Mouse (Mus musculus) gastrocnemius, adult 2 months (tissue): ENCODE data around the gene Spata33. TPM values are rescaled to one million over a fixed set of nuclear protein-coding genes. Genes with fewer than 3 reads are reported as not detected.

Experiments used
- DNase-seq: peaks from one replicate; pipeline ENCODE4 v3.0.0; 2022
- H3K27ac ChIP-seq: fragments of 200-600 bp; 2 replicates; pipeline ENCODE4 v1.8.1; 2022; ENCODE audit warnings: mild to moderate bottlenecking
- H3K4me3 ChIP-seq: fragments of 200-600 bp; 2 replicates; pipeline ENCODE4 v1.8.1; 2022; ENCODE audit warnings: mild to moderate bottlenecking, moderate library complexity
- CTCF ChIP-seq: fragments of 200-600 bp; IDR thresholded peaks from 2 replicates; pipeline ENCODE4 v1.8.1; 2022; ENCODE audit warnings: antibody characterized with exemption, mild to moderate bottlenecking, moderate library complexity
- intact Hi-C: fragments of 180-260 bp; cut with DNase I; formaldehyde crosslinking; loops from one replicate; pipeline ENCODE4 v1.15.1; 2025
- total RNA-seq, 2 experiments: library from RNA; stranded (reverse); gene quantifications; 2 replicates each; pipeline ENCODE4 v1.2.3; 2021

The Spata33 gene
- total RNA-seq, 2 experiments from 2014 or later, result 1.2 to 1.8 TPM

DNA sequence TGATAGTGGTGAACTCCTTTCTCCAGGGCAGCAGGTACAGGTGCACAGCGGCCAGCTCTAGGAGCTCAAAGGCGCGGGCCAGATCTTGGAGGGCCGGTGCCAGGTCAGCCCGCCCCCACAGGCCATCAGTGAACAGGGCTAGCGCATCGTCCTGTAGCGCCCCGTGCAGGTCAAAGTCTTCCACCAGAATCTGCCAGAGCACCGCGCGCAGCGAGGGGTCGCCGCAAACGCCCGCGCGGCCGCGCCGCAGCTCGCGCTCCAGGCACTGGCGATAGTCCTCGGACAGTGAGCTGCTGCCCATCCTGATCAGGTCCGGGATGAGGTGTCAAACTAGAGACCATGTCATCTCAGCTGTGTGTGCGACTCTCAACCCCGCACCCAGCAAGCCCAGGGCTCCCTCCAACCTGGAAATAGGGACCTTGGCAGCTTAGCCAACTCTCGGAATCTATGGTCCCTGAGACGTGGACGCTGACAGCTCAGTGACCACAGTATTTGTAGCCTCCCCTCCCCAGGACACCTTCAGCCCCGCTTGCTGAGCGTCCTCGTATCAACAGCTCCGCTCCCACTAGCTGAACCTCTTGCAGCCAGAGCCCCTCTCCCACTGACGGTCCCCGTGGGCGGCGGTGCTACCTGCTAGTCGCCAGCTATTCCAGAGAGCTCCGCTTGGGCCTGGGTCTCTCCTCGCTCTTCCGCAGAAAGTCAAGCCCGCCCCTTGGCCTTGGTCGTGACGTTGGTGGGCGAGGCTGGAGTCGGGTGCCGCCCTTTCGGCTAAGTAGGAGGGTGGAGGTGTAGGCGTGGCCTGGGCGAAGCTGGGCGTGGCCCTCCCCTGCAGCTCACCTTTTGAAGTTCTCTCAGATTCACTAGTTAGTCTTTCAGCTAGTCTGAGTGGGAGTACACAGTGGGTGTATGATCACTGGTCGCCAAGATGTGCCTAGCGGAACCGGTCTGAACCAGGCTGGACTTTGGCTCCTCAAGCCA is 23.2 kb downstream of the Spata33 start, which contains the start of gene Spata2l:
Gene Spata2l (minus strand): TSS at position 714 of the 978 bp plus-strand sequence.
- Histone ChIP-seq H3K4me3 (peak within 1 kb of the TSS; percentile 76), H3K27ac (peak within 1 kb of the TSS; percentile 86)
- intact Hi-C loops, result no loop called here
- DNase-seq, result peak; percentile 91
- TF ChIP-seq CTCF, result peak; percentile 52

DNA sequence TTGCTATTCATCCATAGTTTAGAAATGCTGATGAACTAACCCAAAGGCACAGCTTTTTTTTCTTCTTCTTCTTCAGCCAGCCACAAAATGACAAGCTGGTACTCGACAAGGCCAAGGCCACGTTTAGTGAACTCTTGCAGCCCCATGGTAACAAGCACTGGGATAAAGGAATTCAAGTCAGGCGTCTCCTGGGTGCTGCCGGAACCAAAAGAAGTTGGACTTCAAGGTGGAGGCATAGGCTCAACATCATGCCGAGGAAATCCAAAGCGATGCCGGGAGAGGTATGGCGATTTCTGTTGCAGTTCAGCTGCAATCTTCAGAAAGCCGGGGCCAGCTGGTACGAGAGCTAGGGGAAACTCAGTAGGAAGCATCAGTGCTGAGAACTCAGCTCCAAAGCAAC is 26.8 kb downstream of the Spata33 start:
- H3K27ac ChIP-seq, result no peak overlapping the region
- intact Hi-C loops, result no loop called here

DNA sequence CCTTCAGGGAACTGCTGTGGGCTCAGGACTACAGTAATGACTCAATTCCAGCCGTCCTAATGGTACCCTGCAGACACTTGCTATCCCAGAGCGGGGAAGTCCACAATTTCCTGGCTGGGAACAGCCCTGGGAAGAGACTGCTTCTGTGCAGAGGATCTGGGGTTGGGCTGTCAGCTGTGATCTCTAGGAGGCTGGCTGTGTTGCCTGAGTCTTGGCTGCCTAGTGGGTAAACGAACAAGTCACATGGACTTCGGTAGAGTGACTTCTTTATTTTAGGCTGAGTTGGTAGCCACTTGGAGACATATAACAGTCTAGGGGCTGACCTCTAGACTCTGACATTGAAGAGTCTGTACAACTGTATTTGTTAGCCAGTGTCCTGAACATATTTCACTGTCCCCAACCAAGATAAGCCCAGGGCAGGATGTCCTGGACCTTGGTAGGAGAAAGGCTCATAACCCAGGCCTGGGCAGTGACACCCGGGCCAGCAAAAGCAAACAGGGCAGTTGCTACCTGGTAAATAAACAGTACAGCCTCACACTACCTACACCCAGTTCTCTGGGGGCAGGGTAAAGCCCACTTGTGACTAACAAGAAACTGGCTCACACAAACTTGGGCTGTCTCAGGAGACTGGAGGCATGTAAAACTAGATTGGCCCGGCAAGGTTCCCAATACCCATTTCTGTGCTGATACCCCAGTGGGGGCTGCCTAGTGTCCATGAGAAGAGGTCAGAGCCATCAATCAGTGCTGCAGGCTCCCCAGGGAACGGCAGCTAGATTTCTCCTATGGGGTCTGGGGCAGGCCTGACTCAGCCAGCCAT is 29.7 kb downstream of the Spata33 start:
- no peak for TF ChIP-seq CTCF
- no peak for DNase-seq
- intact Hi-C loops, result no loop called here
- Histone ChIP-seq H3K27ac (no peak overlapping the region), H3K4me3 (no peak overlapping the region)

More for the DNA sequence above, 26.8 kb downstream of the Spata33 start:
- no peak overlapping the region for H3K4me3 ChIP-seq
- no peak for TF ChIP-seq CTCF
- no peak for DNase-seq

DNA sequence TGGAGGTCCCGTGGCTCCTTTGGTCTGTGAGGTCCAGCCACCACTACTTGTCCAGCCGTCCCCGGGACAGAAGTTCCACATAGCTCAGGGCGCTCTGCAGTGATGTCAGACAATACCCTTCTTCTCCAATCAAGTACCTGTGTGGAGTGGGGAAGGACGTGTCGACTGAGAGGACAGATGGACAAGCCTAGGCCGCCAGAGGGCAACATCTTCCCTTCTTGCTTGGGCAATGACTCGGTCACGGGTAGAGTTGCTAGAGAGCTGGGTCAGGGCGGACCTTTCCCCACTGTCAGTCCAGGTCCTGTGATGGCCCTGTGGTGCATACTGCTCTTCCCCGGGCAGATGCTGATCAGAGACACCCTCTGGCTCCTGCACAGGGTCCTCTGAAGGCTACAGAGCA is 30.4 kb downstream of the Spata33 start:
- no peak overlapping the region for H3K27ac ChIP-seq
- H3K4me3 ChIP-seq, result no peak overlapping the region
- DNase-seq, result no peak
- TF ChIP-seq CTCF, result no peak
- intact Hi-C loops, result no loop called here

DNA sequence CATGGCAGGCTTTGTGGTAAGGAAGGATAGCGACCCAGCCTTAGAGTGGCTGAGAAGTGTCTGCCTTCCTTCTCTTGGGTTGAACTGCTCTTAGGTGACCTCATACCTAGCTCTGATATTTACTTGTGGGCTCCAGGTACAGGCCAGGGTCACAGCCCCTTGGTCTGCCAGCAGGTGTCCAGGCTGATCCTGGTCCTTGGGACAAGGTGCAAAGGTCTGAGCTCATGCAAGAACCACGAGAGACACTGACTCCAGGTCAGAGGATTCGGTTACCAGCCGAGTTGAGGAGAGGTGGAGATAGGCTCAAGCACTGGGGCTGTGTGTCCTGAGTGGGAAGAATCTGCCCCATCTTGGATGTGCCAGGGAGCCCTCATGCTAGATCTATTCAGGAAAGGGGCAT is 31.8 kb downstream of the Spata33 start:
- DNase-seq, result no peak
- intact Hi-C loops, result no loop called here
- TF ChIP-seq CTCF, result no peak
- no peak overlapping the region for H3K4me3 ChIP-seq
- H3K27ac ChIP-seq, result no peak overlapping the region

DNA sequence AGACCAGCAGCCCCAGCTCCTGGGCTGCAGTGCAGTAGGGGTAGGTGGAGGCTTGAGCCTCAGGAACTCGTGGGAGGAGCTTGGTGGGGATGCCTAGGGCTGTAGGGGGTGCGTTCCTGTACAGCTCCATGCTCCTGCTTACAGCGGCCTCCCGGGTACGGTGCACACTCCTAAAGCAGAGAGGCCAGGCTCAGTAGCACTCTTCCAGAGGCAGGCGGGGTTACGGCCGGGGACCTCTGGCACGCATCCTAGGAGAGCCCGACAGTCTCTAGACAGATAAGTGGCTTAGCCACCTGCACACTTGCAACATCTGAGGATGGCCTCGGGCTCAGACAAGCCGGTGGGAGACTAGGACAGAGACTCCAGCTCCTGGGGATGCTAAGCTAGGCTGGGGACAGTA is 32.9 kb downstream of the Spata33 start:
- Histone ChIP-seq H3K4me3 (no peak overlapping the region), H3K27ac (no peak overlapping the region)
- TF ChIP-seq CTCF, result no peak
- intact Hi-C loops, result no loop called here
- no peak for DNase-seq

DNA sequence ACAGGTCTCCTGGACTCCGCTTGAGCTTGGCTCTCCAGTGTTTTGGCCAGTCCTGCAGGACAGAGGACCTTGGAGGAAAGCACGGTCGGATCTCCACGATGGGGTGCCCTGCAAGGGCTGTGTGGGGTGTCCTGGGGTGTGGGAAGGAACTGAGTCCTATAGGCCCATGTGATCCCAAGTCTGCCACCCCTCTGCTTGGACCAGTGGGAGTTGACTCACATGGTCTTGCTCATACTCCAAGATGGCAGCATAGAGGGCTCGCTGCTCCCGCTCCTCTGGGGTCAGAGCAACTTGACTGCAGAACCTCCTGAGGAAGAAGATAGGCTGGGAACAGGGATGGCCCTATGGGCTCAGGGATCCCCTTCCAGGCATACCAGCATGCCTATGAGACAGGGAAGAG is 35.1 kb downstream of the Spata33 start:
- Histone ChIP-seq H3K27ac (no peak overlapping the region), H3K4me3 (no peak overlapping the region)
- intact Hi-C loops, result no loop called here
- DNase-seq, result no peak
- TF ChIP-seq CTCF, result no peak

DNA sequence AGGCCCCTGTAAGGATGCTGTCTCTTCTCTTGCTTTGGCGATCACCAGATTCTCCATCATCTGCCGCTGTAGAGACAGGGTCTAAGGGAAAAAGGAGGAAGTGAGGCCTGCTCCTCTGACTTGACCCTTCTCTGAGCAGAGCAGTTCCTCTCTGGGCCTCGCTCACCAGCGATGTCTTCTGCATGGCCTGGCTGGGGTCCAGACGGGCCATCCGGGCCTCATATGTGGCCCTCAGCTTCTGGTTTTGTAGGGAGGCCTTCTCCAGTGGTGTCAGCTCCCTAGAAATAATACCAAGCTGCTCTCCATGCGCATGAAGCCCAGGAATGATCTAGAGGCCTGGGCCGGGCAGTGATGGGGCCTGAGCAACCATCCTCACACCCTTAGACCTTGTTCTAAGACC is 36.0 kb downstream of the Spata33 start:
- H3K4me3 ChIP-seq, result no peak overlapping the region
- H3K27ac ChIP-seq, result no peak overlapping the region
- no peak for TF ChIP-seq CTCF
- peak; percentile 38 for DNase-seq
- intact Hi-C loops, result no loop called here

DNA sequence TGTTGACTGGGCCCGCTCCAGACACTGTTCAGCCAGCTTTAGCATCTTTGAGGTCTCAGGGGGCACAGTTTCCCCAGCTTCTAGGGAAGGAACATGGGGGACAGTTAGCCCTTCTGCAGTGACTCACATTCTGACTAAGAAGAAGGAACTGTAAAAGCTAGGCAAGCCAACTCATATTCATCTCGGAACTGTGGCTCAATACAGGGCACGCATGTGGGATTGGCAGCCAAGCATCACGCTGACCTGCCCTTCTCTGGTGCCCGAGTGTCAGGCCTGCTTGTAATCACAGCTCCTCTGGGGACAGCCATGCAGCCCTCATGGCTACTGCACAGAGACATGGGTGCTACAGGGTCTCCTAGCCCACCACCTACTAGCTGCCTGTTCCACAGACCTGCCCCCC is 38.3 kb downstream of the Spata33 start:
- TF ChIP-seq CTCF, result no peak
- intact Hi-C loops, result no loop called here

DNA sequence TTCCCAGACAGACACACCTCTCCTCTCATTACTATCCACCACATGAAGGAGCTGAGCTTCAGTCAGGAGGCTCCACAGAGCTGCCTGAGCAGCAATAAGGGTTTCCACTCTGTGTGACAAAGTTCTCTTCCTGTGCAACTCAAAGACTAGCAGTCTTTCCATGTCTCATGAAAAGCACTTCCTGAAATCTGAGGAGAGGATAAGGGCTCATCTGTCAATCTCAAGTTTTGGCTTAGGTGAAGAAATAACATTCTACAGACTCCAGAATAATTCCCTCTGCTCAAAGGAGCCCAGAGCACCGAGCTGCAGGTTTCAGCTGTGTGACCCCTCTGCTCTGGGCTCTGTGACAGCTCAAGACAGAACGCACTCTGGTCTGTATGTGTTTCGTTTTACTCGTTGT is 40.3 kb downstream of the Spata33 start:
- peak overlapping the region; percentile 95 for H3K27ac ChIP-seq
- intact Hi-C loops, result no loop called here
- TF ChIP-seq CTCF, result no peak

More for the DNA sequence above, 38.3 kb downstream of the Spata33 start:
- H3K27ac ChIP-seq, result no peak overlapping the region
- H3K4me3 ChIP-seq, result no peak overlapping the region
- DNase-seq, result no peak

DNA sequence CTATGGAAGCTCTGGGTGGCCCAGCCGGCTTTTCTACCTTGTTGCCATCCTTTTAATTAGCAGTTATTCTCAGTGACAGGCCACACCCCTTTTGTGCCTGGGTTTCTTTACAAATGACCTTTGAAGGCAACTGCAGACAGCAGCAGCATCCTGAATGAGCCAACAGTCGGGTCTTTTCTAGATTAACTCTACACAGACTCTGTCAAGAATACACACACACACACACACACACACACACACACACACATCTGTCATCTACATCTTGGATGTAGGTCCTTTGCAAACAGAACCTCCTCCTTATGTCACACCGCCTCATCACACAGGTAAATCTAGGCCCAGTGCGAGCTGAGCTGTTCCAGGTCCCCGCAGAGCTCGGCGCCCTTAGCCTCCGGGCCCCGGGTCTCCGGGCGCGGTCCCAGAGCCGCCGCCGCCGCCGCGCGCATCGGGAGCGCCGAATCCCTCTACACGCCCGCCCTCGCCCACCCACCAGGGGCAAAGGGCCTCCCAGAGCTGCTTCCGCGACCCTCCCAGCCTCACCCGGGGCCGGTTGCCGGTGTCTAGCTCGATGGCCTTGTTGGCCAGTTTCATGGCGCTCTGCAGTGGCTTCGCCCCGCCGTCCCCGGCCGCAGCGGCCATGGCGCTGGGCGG is 40.9 kb downstream of the Spata33 start:
- DNase-seq, result no peak
- intact Hi-C loops, result no loop called here
- H3K4me3 ChIP-seq, result peak overlapping the region; percentile 85
- H3K27ac ChIP-seq, result peak overlapping the region; percentile 95
- TF ChIP-seq CTCF, result no peak

More for the DNA sequence above, 40.3 kb downstream of the Spata33 start:
- H3K4me3 ChIP-seq, result peak overlapping the region; percentile 85
- DNase-seq, result no peak

DNA sequence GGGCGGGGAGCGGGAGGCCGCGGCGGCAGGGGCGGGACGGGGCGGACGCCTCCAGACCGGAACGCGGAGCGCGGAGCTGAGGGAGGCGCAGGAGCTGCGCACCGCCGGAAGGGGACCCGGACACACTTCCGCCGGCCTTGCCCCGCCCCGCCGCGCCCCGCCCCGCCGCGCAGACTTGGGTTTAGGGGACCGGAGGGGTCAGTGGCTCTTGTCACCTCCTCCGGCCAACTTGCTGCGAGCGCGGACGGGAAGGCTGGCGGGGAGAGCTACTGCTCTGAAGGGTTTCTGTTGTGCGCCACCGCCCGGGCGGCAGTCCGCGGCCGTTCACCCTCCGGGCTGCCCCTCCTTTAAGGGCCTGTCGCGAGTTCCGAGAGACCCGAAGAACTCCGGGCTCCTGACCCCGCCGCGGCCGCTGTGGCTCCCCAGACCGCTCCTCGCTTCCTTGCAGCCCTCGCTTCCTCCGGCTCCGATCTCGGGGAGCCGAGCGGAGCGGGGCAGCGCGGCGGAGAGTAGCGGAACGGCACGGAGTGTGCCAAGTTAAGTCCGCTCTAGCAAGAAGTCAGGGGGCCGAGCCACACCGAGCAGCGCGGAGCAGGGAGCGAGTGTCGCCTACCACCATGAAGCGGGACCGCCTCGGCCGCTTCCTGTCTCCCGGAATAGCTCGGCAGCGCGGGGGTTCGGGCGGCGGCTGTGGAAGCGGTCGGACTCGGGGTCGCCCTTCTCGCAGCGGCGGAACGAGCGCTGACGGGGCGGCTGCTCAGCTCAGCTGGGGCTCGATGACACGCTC is 41.7 kb downstream of the Spata33 start, which contains the start of the genes Zfp276 and Vps9d1:
Gene Zfp276 (plus strand): TSS at position 97 of the 787 bp plus-strand sequence.
Gene Vps9d1 (minus strand): TSS at position 250 of the 787 bp plus-strand sequence.
- intact Hi-C loops, result no loop called here
- H3K27ac ChIP-seq, result peak within 1 kb of the TSS; percentile 95
- TF ChIP-seq CTCF, result peak; percentile 3

More for the DNA sequence above, 41.7 kb downstream of the Spata33 start, which contains the start of the genes Zfp276 and Vps9d1:
- H3K4me3 ChIP-seq, result peak within 1 kb of the TSS; percentile 85
- peak; percentile 93 for DNase-seq
